Mouse (Mus musculus): ENCODE measurements around the gene Galnt5. TPM values are rescaled to one million over a fixed set of nuclear protein-coding genes. Genes with fewer than 3 reads are reported as not detected.
A peak's percentile ranks its signal among the peaks of the same experiment; 100 is the strongest.

The Galnt5 gene
- polyA plus RNA-seq, 1 experiment: 0.65 TPM

DNA sequence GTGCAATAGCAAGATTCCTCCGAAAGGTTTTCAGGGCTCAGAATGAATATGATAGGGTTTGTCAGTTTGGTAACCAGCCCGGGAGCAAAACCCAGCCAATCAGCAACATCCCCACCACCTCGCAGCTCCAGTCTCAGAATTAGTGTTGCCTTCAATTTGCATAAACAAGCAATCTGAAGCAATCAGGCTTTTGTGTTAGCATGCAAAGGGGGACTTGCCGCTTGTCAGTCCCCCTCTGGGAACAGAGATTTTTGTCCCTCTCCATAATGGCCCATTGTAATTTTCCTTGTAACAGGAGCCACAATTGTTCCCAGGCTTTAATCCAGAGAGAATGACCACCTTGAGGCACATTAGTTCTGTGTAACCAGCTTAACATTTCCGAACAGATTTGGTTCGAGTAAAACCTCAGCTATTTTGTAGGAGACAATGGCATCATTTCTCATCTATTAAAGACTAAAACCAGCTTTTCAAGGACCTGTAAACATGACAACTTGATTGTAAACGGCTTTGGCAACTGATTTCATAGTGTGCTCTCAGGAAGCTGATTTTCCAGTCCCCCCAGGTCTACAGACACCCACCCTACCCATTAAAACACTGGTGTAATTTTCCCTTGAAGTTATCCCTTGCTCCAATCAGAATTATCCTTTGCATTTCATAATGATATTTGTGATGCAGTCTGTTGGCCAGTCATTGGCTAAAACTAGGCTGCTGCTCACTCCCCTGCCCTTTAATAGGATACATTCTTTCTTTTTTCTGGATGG, 55.3 kb downstream of the Galnt5 start, which contains the start of gene Ermn:
Gene Ermn (minus strand): TSS at position 44 of the 761 bp plus-strand sequence.
- TF ChIP-seq POLR2A (IDR thresholded peaks at IDR 0.05; ENCODE audit: low read depth, low read length) (no peak), CTCF (IDR thresholded peaks at IDR 0.05; ENCODE audit: extremely low read depth, insufficient read length, insufficient replicate concordance, low read depth, low read length) (no peak)

DNA sequence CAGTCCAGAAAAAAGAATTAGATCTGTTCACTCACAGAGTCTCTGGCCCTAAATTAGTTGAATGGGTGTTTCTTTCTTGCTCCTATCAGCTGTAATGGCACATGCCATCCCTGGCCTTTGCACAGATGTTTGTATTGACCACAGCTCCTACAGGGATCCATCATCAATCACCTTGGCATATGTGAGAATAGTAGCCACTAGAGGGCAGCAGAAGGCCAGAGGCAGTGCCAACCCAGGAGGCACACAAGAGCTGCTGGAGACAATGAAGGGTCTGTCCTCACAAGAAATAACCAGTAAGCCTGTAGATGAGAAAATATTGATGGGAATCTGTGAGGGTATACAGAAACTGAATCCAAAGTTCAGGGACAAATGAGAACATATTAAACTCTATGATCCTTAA, 57.7 kb downstream of the Galnt5 start:
- Histone ChIP-seq H3K27ac (ENCODE audit: insufficient read depth, low read depth, low read length) (no peak overlapping the region), H3K27me3 (ENCODE audit: control insufficient read depth, insufficient read depth, low read length) (no peaks in the 10 kb centered on the region), H3K4me3 (ENCODE audit: low read depth, low read length) (no peak overlapping the region), H3K36me3 (ENCODE audit: control insufficient read depth, insufficient read depth, low read length) (no peaks in the 10 kb centered on the region), H3K4me1 (ENCODE audit: control insufficient read depth, insufficient read depth, insufficient read length, low read length) (no peaks in the 10 kb centered on the region)
- TF ChIP-seq POLR2A (IDR thresholded peaks at IDR 0.05; ENCODE audit: low read depth, low read length) (no peak), CTCF (IDR thresholded peaks at IDR 0.05; ENCODE audit: extremely low read depth, insufficient read length, insufficient replicate concordance, low read depth, low read length) (peak; percentile 93; the same call in 1 of the 2 replicates)

More for the DNA sequence above, 55.3 kb downstream of the Galnt5 start, which contains the start of gene Ermn:
- H3K27me3 ChIP-seq (ENCODE audit: control insufficient read depth, insufficient read depth, low read length): no peaks in the 10 kb centered on the region
- no peak within 1 kb of the TSS for H3K4me3 ChIP-seq (ENCODE audit: low read depth, low read length)
- H3K27ac ChIP-seq (ENCODE audit: insufficient read depth, low read depth, low read length): no peak within 1 kb of the TSS
- no peaks in the 10 kb centered on the region for H3K4me1 ChIP-seq (ENCODE audit: control insufficient read depth, insufficient read depth, insufficient read length, low read length)
- H3K36me3 ChIP-seq (ENCODE audit: control insufficient read depth, insufficient read depth, low read length): no peaks in the 10 kb centered on the region
- WGBS: 37% methylated on average over 7 of the region's 7 CpGs

DNA sequence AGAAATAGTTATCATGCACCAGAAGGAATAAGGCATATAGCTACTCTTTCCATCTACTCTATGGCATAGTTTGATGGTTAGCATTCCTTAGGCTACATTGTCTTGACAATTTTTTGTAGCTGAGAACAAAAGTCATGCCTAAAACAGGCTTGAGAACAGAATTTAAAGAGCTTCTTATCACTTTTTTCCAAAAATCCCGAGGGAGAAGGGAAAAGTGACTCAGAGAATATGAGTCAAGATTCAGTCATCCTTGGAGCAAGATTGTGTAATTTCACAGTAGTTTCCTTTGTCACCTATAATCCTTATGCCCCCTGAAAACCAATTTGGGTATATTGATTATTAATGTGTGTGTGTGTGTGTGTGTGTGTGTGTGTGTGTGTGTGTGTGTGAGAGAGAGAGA, 82.2 kb downstream of the Galnt5 start:
- H3K4me3 ChIP-seq (ENCODE audit: low read depth, low read length): no peak overlapping the region
- WGBS: 26% methylated on average over 1 of the region's 1 CpGs
- TF ChIP-seq CTCF (IDR thresholded peaks at IDR 0.05; ENCODE audit: extremely low read depth, insufficient read length, insufficient replicate concordance, low read depth, low read length) (no peak), POLR2A (IDR thresholded peaks at IDR 0.05; ENCODE audit: low read depth, low read length) (no peak)
- H3K27me3 ChIP-seq (ENCODE audit: control insufficient read depth, insufficient read depth, low read length): no peaks in the 10 kb centered on the region
- no peak overlapping the region for H3K27ac ChIP-seq (ENCODE audit: insufficient read depth, low read depth, low read length)
- no peaks in the 10 kb centered on the region for H3K4me1 ChIP-seq (ENCODE audit: control insufficient read depth, insufficient read depth, insufficient read length, low read length)
- H3K36me3 ChIP-seq (ENCODE audit: control insufficient read depth, insufficient read depth, low read length): no peaks in the 10 kb centered on the region

DNA sequence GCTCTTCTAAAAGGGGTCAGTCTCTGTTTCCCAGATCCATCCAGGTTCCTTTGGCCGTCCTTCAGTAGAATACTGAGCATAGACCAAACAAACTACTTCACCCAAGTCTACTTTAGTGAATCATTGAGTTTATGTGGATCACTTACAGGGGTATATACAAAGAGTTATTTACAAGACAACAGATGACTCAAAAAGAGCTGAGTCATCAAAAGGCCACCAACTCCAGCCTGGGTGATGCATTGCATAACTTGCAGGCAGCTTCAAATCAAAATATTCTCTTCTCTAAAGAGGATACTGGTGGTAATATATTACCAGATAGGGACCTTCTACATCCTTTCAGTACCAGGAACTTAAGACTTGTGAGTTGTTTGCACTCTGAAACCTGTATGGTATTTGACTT, 88.7 kb downstream of the Galnt5 start:
- H3K4me1 ChIP-seq (ENCODE audit: control insufficient read depth, insufficient read depth, insufficient read length, low read length): no peaks in the 10 kb centered on the region
- TF ChIP-seq CTCF (IDR thresholded peaks at IDR 0.05; ENCODE audit: extremely low read depth, insufficient read length, insufficient replicate concordance, low read depth, low read length) (no peak), POLR2A (IDR thresholded peaks at IDR 0.05; ENCODE audit: low read depth, low read length) (no peak)

DNA sequence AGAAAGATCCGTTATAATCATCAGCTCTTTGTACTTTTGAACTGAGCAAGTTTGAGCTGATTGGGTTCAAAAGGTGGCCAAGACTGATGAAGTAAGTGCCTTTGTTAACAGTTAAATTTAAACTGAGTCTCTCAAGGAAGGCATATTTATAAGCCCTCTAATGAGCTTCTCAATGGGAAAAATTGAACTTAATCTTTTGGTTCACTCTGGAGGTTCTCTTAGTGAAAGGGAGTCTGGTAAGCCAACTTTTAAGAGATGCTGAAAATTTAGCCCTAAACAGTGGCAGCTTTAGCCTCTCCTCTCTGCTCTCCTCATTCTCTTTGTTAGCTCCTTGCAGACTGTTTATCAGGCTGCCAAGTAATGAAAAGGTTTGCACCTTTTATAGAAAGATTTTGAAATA, 97.1 kb downstream of the Galnt5 start:
- no peak overlapping the region for H3K27ac ChIP-seq (ENCODE audit: insufficient read depth, low read depth, low read length)
- WGBS: 32% methylated on average over 1 of the region's 1 CpGs
- no peak overlapping the region for H3K4me3 ChIP-seq (ENCODE audit: low read depth, low read length)
- no peaks in the 10 kb centered on the region for H3K4me1 ChIP-seq (ENCODE audit: control insufficient read depth, insufficient read depth, insufficient read length, low read length)
- TF ChIP-seq CTCF (IDR thresholded peaks at IDR 0.05; ENCODE audit: extremely low read depth, insufficient read length, insufficient replicate concordance, low read depth, low read length) (no peak), POLR2A (IDR thresholded peaks at IDR 0.05; ENCODE audit: low read depth, low read length) (no peak)
- H3K27me3 ChIP-seq (ENCODE audit: control insufficient read depth, insufficient read depth, low read length): no peaks in the 10 kb centered on the region
- H3K36me3 ChIP-seq (ENCODE audit: control insufficient read depth, insufficient read depth, low read length): no peaks in the 10 kb centered on the region

More for the DNA sequence above, 88.7 kb downstream of the Galnt5 start:
- Histone ChIP-seq H3K27ac (ENCODE audit: insufficient read depth, low read depth, low read length) (no peak overlapping the region), H3K36me3 (ENCODE audit: control insufficient read depth, insufficient read depth, low read length) (no peaks in the 10 kb centered on the region), H3K27me3 (ENCODE audit: control insufficient read depth, insufficient read depth, low read length) (no peaks in the 10 kb centered on the region), H3K4me3 (ENCODE audit: low read depth, low read length) (no peak overlapping the region)
- 87% methylated on average over 1 of the region's 1 CpGs for WGBS

Other genes starting within 250 kb of the Galnt5 start
- gene Ermn, start 55.0 kb downstream of the Galnt5 start, polyA plus RNA-seq (2012; rRNA removed): not detected in 2 replicates
- gene Cytip, start 197.6 kb downstream of the Galnt5 start, polyA plus RNA-seq (2012; rRNA removed): 5.2 and 24.2 TPM in 2 replicates

All from small intestine, adult 2 months (tissue).